ENCODE assay signal across 9 mouse cellular contexts in the genomic region with DNA sequence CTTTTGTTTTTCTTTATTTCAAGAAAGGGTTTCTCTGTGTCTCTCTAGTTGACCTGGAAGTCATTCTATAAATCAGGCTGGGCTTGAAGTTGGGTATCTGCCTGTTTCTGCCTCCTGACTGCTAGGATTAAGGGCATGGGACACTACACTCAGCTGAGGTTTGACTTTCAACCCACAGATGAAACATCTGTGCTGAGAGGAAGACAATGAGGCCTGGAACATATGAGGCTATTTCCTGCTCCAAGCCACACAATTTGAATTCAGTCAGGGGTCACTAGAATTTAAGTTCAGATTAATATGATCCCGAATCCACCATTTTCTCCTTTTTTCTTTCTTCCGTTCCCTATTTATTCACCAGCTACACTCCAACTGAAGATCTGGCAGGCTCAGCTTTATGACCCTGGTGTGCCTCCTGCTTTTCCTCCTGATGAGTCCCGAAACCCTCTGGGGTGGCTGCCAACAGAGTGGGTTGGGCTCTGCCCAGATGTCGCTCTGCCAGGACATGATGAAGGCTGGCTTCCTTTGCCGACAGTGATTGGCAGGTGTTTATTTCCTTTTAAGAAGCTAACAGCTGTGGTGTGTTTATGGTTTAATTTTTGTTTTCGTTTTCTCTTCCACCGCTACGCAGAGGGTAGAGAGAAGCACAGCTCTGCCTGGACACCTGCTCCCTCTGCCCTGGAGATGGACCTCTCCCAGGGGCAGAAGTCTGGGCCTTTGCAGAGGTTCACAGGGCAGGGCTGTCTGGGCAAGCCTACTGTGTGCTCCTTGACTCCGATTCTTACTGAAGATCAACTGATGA. TPM values are rescaled to one million over a fixed set of nuclear protein-coding genes. Genes with fewer than 3 reads are reported as not detected.
A peak's percentile ranks its signal among the peaks of the same experiment; 100 is the strongest.
DNase-seq lines count a peak whose midpoint lies in the region; ATAC-seq and TF ChIP-seq lines count a peak whose summit lies in the region.
"Had no signal": no experiment of that assay in that cellular context is flagged by ENCODE, and none has a peak within 500 bp of the region (broad histone marks: within the 10 kb centered on the region; RNA-seq: fewer than 3 reads in every experiment).

No protein-coding gene starts in this region.

- no peak overlapping the region for H3K27ac ChIP-seq in limb, embryonic 14.5 days (replicated peaks; ENCODE audit: low read depth, low read length)
- H3K27ac ChIP-seq in limb, embryonic 10.5 days: no peak overlapping the region
- no peak overlapping the region for H3K27ac ChIP-seq in midbrain, embryonic 14.5 days (replicated peaks; ENCODE audit: low read depth, low read length)
- H3K27ac ChIP-seq: liver, embryonic 13.5 days had no signal

- ATAC-seq in limb, embryonic 14.5 days (ENCODE audit: low FRiP score, low read depth): peak; percentile 41; the same call in 1 of the 2 replicates
- no peak for ATAC-seq in midbrain, embryonic 14.5 days (ENCODE audit: low FRiP score, low TSS enrichment)
- no peak for ATAC-seq in erythroid progenitor cell, adult 5-6 weeks (replicated peaks; ENCODE audit: low FRiP score, poor library complexity, severe bottlenecking)

- H3K27me3 ChIP-seq in limb, embryonic 14.5 days (ENCODE audit: control insufficient read depth, insufficient read depth, low read length): no peaks in the 10 kb centered on the region
- no peaks in the 10 kb centered on the region for H3K27me3 ChIP-seq in limb, embryonic 10.5 days (ENCODE audit: low read depth, poor library complexity, severe bottlenecking)
- H3K27me3 ChIP-seq in midbrain, embryonic 14.5 days (ENCODE audit: control insufficient read depth, insufficient read depth, low read length): no peaks in the 10 kb centered on the region
- H3K27me3 ChIP-seq: liver, embryonic 13.5 days had no signal

- no peaks in the 10 kb centered on the region for H3K4me1 ChIP-seq in limb, embryonic 14.5 days (ENCODE audit: control insufficient read depth, insufficient read depth, low read length)
- no peaks in the 10 kb centered on the region for H3K4me1 ChIP-seq in limb, embryonic 10.5 days
- no peaks in the 10 kb centered on the region; the same call in 1 of the 2 replicates for H3K4me1 ChIP-seq in midbrain, embryonic 14.5 days (ENCODE audit: control insufficient read depth, insufficient read depth, low read length)
- H3K4me1 ChIP-seq: liver, embryonic 13.5 days had no signal

- H3K36me3 ChIP-seq in limb, embryonic 14.5 days (ENCODE audit: control insufficient read depth, insufficient read depth, low read length): no peaks in the 10 kb centered on the region
- no peaks in the 10 kb centered on the region for H3K36me3 ChIP-seq in limb, embryonic 10.5 days
- no peaks in the 10 kb centered on the region for H3K36me3 ChIP-seq in midbrain, embryonic 14.5 days (ENCODE audit: control insufficient read depth, insufficient read depth, low read length)
- H3K36me3 ChIP-seq: liver, embryonic 13.5 days had no signal

- no peaks in the 10 kb centered on the region for H3K9me3 ChIP-seq in limb, embryonic 14.5 days (ENCODE audit: control insufficient read depth, low read length)
- H3K9me3 ChIP-seq in limb, embryonic 10.5 days (replicated peaks): no peaks in the 10 kb centered on the region
- H3K9me3 ChIP-seq in midbrain, embryonic 14.5 days (ENCODE audit: control insufficient read depth, low read length): no peaks in the 10 kb centered on the region
- H3K9me3 ChIP-seq: liver, embryonic 13.5 days had no signal

- no peak overlapping the region for H3K4me2 ChIP-seq in limb, embryonic 14.5 days (replicated peaks; ENCODE audit: low read depth, low read length, severe bottlenecking)
- no peak overlapping the region for H3K4me2 ChIP-seq in midbrain, embryonic 14.5 days (ENCODE audit: low read length)
- H3K4me2 ChIP-seq: liver, embryonic 13.5 days had no signal

- DNase-seq in limb, embryonic 14.5 days (ENCODE audit: low spot score): peak; percentile 46
- DNase-seq in limb, embryonic 10.5 days (ENCODE audit: low spot score): no peak
- DNase-seq in adipocyte (ENCODE audit: low spot score): peak; percentile 83
- peak; percentile 72 for DNase-seq in gastrocnemius, postnatal 10 days
- DNase-seq in kidney, adult 18-20 months: peak; percentile 59
- peak; percentile 51 for DNase-seq in midbrain, embryonic 14.5 days
- no peak for DNase-seq in embryo, embryonic 11 days
- DNase-seq: liver, embryonic 13.5 days had no signal

- no peak overlapping the region for H3K9ac ChIP-seq in limb, embryonic 14.5 days (ENCODE audit: low read depth, low read length, severe bottlenecking)
- no peak overlapping the region for H3K9ac ChIP-seq in midbrain, embryonic 14.5 days (replicated peaks; ENCODE audit: low read length)
- H3K9ac ChIP-seq: liver, embryonic 13.5 days had no signal

- no peak overlapping the region for H3K4me3 ChIP-seq in limb, embryonic 14.5 days (replicated peaks; ENCODE audit: low read length)
- no peak overlapping the region for H3K4me3 ChIP-seq in limb, embryonic 10.5 days
- no peak overlapping the region for H3K4me3 ChIP-seq in midbrain, embryonic 14.5 days (replicated peaks; ENCODE audit: low read depth, low read length)
- H3K4me3 ChIP-seq: liver, embryonic 13.5 days had no signal

- 41% methylated on average over 9 of the region's 9 CpGs for WGBS in limb, embryonic 14.5 days
- whole genome bisulfite sequencing in limb, embryonic 10.5 days: 61% methylated on average over 9 of the region's 9 CpGs
- 68% methylated on average over 9 of the region's 9 CpGs for WGBS in midbrain, embryonic 14.5 days

- no peak for TF ChIP-seq POLR2A in limb, embryonic 14.5 days (IDR thresholded peaks at IDR 0.05; ENCODE audit: borderline replicate concordance, extremely low read depth, insufficient read depth, insufficient read length)

RNA-seq across cellular contexts. Expression of a gene that starts 55.3 kb away (rescaled TPM):
- 30.5 and 36.9 TPM in 2 replicates for polyA plus RNA-seq in limb, embryonic 14.5 days (2012; rRNA removed)
- polyA plus RNA-seq in limb, embryonic 14.5 days (2014; fragmentation: Nextera tagmentation; extraction: Ambion mirVana): 26.6 and 37.4 TPM in 2 replicates
- 17.5 and 25.2 TPM in 2 replicates for polyA plus RNA-seq in limb, embryonic 10.5 days (2016; fragmentation: Nextera tagmentation; extraction: Ambion mirVana)
- 10 to 100 TPM; 37.0 to 38.3 TPM for total RNA-seq in gastrocnemius, postnatal 10 days (2021)
- 122 and 165 TPM in 2 replicates for polyA plus RNA-seq in midbrain, embryonic 14.5 days (2014; fragmentation: Nextera tagmentation; extraction: Ambion mirVana)
- total RNA-seq in erythroid progenitor cell, adult 5-6 weeks (2015; ENCODE audit: low replicate concordance): 5.0 and 5.4 TPM in 2 replicates
- 3.4 and 7.2 TPM in 2 replicates for total RNA-seq in erythroid progenitor cell, adult 5-6 weeks (2017; ENCODE audit: low replicate concordance)

Comparison
In these comparisons a context has a peak if more than half of its experiments do, and no peak if none do; other contexts are left out.
1. DNase-seq: peak in limb, embryonic 14.5 days (single experiment), adipocyte (single experiment), gastrocnemius, postnatal 10 days (single experiment), kidney, adult 18-20 months (single experiment) and midbrain, embryonic 14.5 days (single experiment); none in limb, embryonic 10.5 days (single experiment) and embryo, embryonic 11 days (single experiment).